Mouse (Mus musculus) left cerebral cortex, adult 2 months (tissue): ENCODE results near the gene Cdiptos. TPM values are rescaled to one million over a fixed set of nuclear protein-coding genes. Genes with fewer than 3 reads are reported as not detected.

Experiments used
- DNase-seq, 2 experiments: peaks; one replicate each; pipeline ENCODE4 v3.0.0; 2021 to 2022; ENCODE audit warnings: low spot score in 2 of 2, mixed read lengths in 1 of 2; ENCODE audit errors: extremely low spot score in 1 of 2
- H3K27ac ChIP-seq: fragments of 200-600 bp; 2 replicates; pipeline ENCODE4 v1.8.1; 2022
- H3K4me3 ChIP-seq: fragments of 200-600 bp; 2 replicates; pipeline ENCODE4 v1.8.1; 2022
- CTCF ChIP-seq: fragments of 200-600 bp; IDR thresholded peaks from 2 replicates; pipeline ENCODE4 v1.8.1; 2022; ENCODE audit warnings: antibody characterized with exemption, mild to moderate bottlenecking, moderate library complexity
- intact Hi-C: fragments of 180-260 bp; cut with DNase I; formaldehyde crosslinking; loops from one replicate; pipeline ENCODE4 v1.15.1; 2025
- total RNA-seq, 2 experiments: library from RNA; stranded (reverse); gene quantifications; 2 replicates each; pipeline ENCODE4 v1.2.3; 2021

Cdiptos gene
- total RNA-seq, 2 experiments from 2014 or later, result 0.52 TPM; not detected in 1

DNA sequence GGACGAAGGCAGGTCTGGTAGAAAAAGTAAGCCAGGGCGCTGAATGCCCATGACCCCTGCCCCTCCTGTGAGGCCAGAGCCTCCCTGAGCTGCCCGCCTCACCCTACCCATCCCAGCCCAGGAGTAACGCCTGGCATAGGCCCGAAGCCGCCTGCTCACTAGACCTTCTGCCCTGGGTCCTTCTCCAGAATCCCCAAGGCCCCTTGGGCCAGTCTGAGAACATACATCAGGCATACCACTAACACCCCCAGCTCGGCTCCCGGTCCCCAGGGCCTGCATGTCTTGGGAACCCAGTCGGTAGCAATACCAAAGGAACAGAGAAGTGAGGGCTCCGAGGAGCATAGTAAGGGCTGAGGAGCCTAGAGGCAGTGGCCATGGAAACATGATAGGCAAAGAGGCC lies 27.3 kb downstream of the Cdiptos start:
- Histone ChIP-seq H3K4me3 (peak overlapping the region; percentile 79), H3K27ac (peak overlapping the region; percentile 93)
- TF ChIP-seq CTCF, result no peak
- no peak for DNase-seq
- intact Hi-C loops, result loop anchor here (2.0 to 5.0 kb wide), 2 partner anchors 64 to 154 kb away; partner anchors contain the start of gene Taok2

DNA sequence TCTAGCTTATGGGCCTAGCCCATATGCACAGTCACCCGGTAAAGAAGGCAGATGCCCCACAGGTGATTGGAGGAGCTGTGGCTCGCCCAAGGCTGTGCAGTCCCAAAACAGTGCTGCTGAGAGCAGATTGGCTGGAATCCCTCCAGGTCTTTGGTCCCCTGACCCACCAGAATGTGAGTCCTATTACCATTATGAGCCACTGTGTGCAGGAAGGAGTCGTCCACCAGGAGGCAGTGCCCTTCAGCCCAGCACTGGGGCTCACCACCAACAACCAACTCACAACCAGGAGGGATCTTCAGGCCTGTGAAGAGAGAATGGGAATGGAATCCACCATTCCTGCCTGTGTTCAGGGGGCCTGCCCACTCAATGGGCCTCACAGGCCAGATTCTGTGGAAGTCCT lies 29.4 kb downstream of the Cdiptos start:
- no peak overlapping the region for H3K4me3 ChIP-seq
- TF ChIP-seq CTCF, result peak; percentile 59
- H3K27ac ChIP-seq, result 0 out of 2 replicates have a peak overlapping the region, but pooled peaks have one; percentile 5
- no peak for DNase-seq
- intact Hi-C loops, result loop anchor here (5.0 kb wide), 1 partner anchor 156 kb away; no protein-coding TSS in a partner anchor

DNA sequence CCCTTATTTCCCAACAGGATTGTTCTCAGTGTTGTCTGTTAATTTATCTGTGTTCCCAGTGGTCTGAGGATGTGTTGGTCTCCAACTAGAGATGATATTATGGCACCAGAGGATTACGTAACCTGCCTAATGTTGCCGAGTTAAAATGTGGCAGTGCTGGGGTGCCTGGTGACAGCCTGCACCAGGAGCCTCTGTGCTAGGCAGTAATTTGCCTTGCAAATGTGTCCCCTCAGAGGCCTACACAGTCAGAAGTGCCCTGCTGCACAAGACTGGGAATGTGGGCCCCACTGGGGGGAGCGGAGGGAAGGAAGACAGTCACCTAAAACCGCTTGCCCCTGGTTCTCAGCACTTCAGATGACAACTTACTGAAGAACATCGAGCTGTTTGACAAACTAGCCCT lies 34.1 kb downstream of the Cdiptos start:
- intact Hi-C loops, result no loop called here
- Histone ChIP-seq H3K27ac (peak overlapping the region; percentile 74), H3K4me3 (peak overlapping the region; percentile 21)
- TF ChIP-seq CTCF, result no peak
- DNase-seq, result peak in 1 of 2 experiments; percentile 37

DNA sequence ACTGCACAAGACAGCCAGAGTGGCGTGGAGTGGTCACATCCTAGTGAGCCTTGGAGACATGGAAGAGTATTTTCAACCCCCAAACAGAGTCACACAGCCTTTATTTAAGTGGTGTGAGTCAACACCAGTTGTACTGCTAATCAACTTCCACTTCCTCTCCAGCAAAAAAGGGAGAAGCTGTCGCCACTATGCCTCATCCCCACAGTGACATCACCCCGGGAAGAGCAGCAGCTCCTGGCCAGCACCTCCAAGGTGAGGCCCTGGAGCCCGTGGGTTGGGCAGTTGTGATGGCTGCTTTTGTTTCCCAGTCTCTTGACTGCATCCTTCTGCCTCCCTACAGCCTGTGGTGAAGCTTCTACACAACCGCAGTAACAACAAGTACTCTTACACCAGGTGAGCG lies 34.7 kb downstream of the Cdiptos start:
- DNase-seq, result no peak
- Histone ChIP-seq H3K4me3 (no peak overlapping the region), H3K27ac (peak overlapping the region; percentile 75)
- no peak for TF ChIP-seq CTCF
- intact Hi-C loops, result no loop called here

DNA sequence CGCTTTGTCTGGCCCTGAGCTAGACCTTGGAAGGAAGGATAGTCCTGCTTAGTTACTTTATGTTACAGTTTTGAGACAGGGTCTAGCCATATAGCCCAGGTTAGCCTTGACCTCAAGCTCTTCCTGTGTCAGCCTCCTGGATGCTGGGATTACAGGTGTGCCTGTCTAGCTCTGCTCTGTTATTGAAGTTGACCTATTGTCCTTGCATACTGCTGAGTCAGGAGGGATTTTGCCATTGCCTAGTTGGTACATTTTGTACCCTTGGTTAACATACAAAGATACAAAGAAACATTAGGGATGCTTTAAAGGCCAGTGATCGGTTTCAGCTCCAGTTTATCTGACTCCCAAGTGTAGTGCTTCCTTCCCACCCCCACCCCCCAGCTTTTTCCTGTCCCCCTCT lies 43.2 kb downstream of the Cdiptos start:
- Histone ChIP-seq H3K27ac (no peak overlapping the region), H3K4me3 (no peak overlapping the region)
- intact Hi-C loops, result no loop called here
- no peak for TF ChIP-seq CTCF
- no peak for DNase-seq

DNA sequence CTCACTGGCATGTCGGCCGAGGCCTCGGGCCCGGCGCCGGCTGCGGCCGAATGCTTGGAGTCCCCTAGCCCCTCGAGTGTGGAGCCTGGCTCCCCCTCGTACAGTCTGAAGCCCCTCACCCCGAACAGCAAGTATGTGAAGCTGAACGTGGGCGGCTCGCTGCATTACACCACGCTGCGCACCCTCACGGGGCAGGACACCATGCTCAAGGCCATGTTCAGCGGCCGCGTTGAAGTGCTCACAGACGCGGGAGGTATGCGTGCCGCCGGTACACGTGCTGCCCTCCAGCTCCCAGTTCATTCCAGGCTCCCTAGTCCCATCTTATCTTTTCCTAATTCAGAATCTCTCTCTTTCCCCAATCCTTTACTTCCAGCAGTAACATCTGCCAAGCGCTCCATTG lies 46.9 kb downstream of the Cdiptos start:
- intact Hi-C loops, result loop anchor here (5.0 kb wide), 1 partner anchor 47 kb away; the partner anchor contains the start of gene Taok2
- peak overlapping the region; percentile 95 for H3K4me3 ChIP-seq
- peak overlapping the region; percentile 80 for H3K27ac ChIP-seq
- DNase-seq, result no peak
- no peak for TF ChIP-seq CTCF

DNA sequence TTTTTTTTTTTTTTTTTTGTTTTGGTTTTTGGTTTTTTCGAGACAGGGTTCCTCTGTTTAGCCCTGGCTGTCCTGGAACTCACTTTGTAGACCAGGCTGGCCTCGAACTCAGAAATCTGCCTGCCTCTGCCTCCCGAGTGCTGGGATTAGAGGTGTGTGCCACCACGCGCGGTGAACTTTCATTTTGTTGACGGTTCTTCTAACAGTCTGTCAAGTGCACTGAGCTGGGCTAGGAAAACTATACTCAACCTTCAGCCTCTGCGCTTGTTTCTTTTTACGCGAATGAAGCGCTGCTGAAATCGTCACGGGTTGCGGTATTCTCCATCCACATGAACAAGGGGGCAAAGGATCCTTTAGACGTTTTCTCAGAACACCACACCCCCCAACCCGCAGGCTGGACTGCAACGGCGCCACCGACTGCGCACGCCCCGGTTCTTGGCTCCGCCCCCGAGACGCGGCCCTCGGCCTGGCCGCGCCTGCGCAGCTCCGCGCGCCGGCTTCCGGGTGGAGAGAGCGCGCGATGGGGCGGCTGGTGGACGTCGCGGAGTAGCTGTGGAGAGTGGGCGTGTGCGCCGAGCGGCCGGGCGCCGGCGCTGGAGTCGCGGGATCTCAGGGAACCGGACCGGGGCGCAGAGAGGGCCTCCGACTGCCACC lies 47.4 kb downstream of the Cdiptos start, which contains the start of gene Kctd13:
Kctd13 (plus strand) TSS at position 496 of the 654 bp plus-strand sequence.
- DNase-seq, result peak; percentile 93 to 94
- intact Hi-C loops, result loop anchor here (5.0 kb wide), 1 partner anchor 46 kb away; the partner anchor contains the start of gene Taok2
- Histone ChIP-seq H3K27ac (peak within 1 kb of the TSS; percentile 80), H3K4me3 (peak within 1 kb of the TSS; percentile 95)
- no peak for TF ChIP-seq CTCF

DNA sequence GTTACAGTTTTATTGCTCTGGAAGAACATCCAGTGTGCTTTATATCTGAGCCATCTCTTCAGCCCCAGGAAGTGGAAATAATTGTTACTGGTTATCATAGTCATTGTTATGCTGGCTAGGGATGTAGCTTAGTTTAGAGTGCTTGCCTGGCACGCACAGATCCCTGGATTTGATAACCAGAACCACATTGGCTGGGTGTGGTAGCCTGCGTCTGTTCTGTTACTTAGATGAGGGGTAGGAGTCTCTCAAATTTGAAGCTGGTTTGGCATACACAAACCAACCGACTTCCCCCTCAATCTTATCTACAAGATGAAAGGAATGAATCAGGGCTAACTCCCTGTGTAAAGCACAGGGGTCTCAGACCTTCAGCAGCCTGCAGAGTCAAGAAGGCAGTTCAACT lies 49.6 kb downstream of the Cdiptos start:
- Histone ChIP-seq H3K4me3 (no peak overlapping the region), H3K27ac (no peak overlapping the region)
- no peak for TF ChIP-seq CTCF
- DNase-seq, result no peak
- intact Hi-C loops, result loop anchor here (5.0 kb wide), 1 partner anchor 44 kb away; the partner anchor contains the start of gene Taok2

DNA sequence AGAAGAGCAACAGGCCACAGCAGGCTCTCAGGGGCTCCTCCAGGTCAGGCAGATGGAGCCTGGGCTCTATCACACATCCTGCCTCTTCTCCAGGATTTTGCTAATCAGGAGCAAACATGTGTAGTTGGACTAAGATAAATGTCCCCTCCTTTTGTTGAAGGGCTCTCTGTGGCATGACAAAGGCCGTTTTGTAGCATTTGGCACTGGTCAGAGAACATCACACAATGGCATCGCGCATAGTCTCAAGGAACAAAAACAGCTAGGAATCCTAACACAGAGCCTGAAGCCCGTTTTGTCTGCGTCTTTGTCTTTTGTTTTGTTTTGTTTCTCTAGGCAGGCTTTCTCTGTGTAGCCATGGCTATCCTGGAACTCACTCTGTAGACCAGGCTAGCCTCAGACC lies 51.9 kb downstream of the Cdiptos start:
- no peak overlapping the region for H3K4me3 ChIP-seq
- TF ChIP-seq CTCF, result no peak
- intact Hi-C loops, result no loop called here
- no peak for DNase-seq
- H3K27ac ChIP-seq, result peak overlapping the region; percentile 77

DNA sequence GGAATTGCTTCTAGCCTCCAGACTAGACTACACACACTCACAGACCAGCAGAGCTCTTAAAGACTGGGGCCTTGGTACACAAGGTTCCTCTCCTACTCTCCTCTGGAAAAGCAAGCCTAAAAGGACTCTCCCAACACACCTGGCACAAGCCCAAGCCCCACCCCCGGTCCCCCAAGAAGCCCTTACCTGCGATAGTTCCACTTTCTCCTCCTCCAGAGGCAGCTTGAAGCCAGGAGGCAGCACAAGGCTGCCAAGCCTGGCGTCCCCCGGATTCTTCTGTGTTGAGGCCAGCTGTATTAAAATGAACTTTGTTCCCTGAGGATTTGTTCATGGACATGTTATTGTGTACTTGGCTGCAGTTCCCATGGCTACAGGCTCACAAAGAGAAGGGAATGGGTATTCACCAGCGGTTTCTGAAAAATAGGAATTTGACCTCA lies 53.3 kb downstream of the Cdiptos start, which contains the start of gene Tmem219:
Tmem219 (minus strand) TSS at position 294 of the 437 bp plus-strand sequence.
- H3K4me3 ChIP-seq, result no peak within 1 kb of the TSS
- TF ChIP-seq CTCF, result no peak
- DNase-seq, result no peak
- peak within 1 kb of the TSS; percentile 77 for H3K27ac ChIP-seq
- intact Hi-C loops, result no loop called here

Other genes starting within 250 kb of the Cdiptos start
- 100 to 1,000 TPM; 155 to 166 TPM for gene Mapk3, start 216.5 kb downstream of the Cdiptos start, total RNA-seq
- 1 to 10 TPM; 2.4 to 3.4 TPM for gene Gdpd3, start 209.8 kb downstream of the Cdiptos start, total RNA-seq
- 100 to 1,000 TPM; 312 to 323 TPM for gene Ypel3, start 199.1 kb downstream of the Cdiptos start, total RNA-seq
- gene Tbx6, start 194.6 kb downstream of the Cdiptos start, total RNA-seq, result 1 to 10 TPM; 1.1 to 1.2 TPM
- 10 to 100 TPM; 50.4 TPM for gene Ppp4c, start 183.6 kb downstream of the Cdiptos start, total RNA-seq
- gene Fam57b, start 178.4 kb downstream of the Cdiptos start, total RNA-seq, result 10 to 100 TPM; 71.6 to 77.4 TPM
- gene 4930451I11Rik, start 144.5 kb downstream of the Cdiptos start, total RNA-seq, result not detected
- gene Doc2a, start 128.7 kb downstream of the Cdiptos start, total RNA-seq, result 10 to 100 TPM; 46.9 to 51.7 TPM
- gene Hirip3, start 114.1 kb downstream of the Cdiptos start, total RNA-seq, result 10 to 100 TPM; 36.6 to 40.9 TPM
- 10 to 100 TPM; 52.5 to 53.2 TPM for gene Ino80e, start 113.7 kb downstream of the Cdiptos start, total RNA-seq
- 100 to 1,000 TPM; 162 to 167 TPM for gene Taok2, start 91.4 kb downstream of the Cdiptos start, total RNA-seq
- 10 to 100 TPM; 17.3 to 22.0 TPM for gene Tmem219, start 53.2 kb downstream of the Cdiptos start, total RNA-seq
- 100 to 1,000 TPM; 135 to 146 TPM for gene Kctd13, start 47.2 kb downstream of the Cdiptos start, total RNA-seq
- 10 to 100 TPM; 51.4 to 55.8 TPM for gene Asphd1, start 26.5 kb downstream of the Cdiptos start, total RNA-seq
- 100 to 1,000 TPM; 421 to 427 TPM for gene Sez6l2, start 25.5 kb downstream of the Cdiptos start, total RNA-seq
- 100 to 1,000 TPM; 181 to 186 TPM for gene Cdipt, start 184 bp downstream of the Cdiptos start, total RNA-seq
- 1 to 10 TPM; 7.2 to 8.3 TPM for gene Mvp, start 38.5 kb upstream of the Cdiptos start, total RNA-seq
- 1 to 10 TPM in 1 of 2 experiments, not detected in 1; 1.2 TPM for gene Pagr1b, start 40.4 kb upstream of the Cdiptos start, total RNA-seq
- gene Pagr1a, start 41.3 kb upstream of the Cdiptos start, total RNA-seq, result 10 to 100 TPM; 15.1 to 27.1 TPM
- 10 to 100 TPM; 61.0 to 66.3 TPM for gene Gm42742, start 45.0 kb upstream of the Cdiptos start, total RNA-seq
- 100 to 1,000 TPM; 214 to 216 TPM for gene Prrt2, start 45.1 kb upstream of the Cdiptos start, total RNA-seq
- gene Maz, start 50.9 kb upstream of the Cdiptos start, total RNA-seq, result 100 to 1,000 TPM; 210 to 221 TPM
- 1 to 10 TPM; 4.4 to 9.7 TPM for gene Kif22, start 66.4 kb upstream of the Cdiptos start, total RNA-seq
- not detected for gene Zg16, start 111.2 kb upstream of the Cdiptos start, total RNA-seq
- 1 to 10 TPM; 1.2 TPM for gene AI467606, start 115.3 kb upstream of the Cdiptos start, total RNA-seq
- under 1 TPM; 0.28 to 0.32 TPM for gene Qprt, start 146.1 kb upstream of the Cdiptos start, total RNA-seq
- gene Spn, start 161.7 kb upstream of the Cdiptos start, total RNA-seq, result under 1 TPM; 0.18 to 0.23 TPM
- 10 to 100 TPM; 77.7 to 80.8 TPM for gene Cd2bp2, start 220.0 kb upstream of the Cdiptos start, total RNA-seq
- gene Tbc1d10b, start 232.4 kb upstream of the Cdiptos start, total RNA-seq, result 100 to 1,000 TPM in 1 of 2 experiments, 10 to 100 TPM in 1; 91.9 to 110 TPM
- gene Mylpf, start 232.8 kb upstream of the Cdiptos start, total RNA-seq, result 1 to 10 TPM; 2.7 to 3.3 TPM